Mouse (Mus musculus) cerebellum, adult 9-10 months (tissue): ENCODE data around the gene Cenpb.

Experiments
- DNase-seq: peaks from one replicate; pipeline ENCODE4 v3.0.0; 2022

Cenpb gene

DNA sequence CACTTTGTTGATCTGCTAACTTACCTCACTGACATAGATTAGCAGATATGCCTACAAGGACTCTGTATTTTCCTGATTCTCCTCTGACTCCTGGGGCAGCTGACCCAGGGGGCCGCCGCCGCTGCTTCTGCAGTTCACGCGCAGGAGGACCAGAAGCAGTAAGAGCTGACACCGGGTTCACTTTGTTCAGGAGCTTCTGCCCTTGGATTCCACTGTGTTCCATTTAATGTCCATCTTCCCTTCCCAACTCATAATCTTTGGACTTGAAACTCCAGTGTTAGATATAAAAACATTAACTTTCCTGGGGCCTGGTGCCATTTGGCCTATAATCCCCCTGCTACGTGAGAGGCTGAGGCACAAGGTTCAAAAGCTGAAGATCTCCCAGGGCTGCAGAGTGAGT lies 15.9 kb downstream of the Cenpb start:
- no peak for DNase-seq

DNA sequence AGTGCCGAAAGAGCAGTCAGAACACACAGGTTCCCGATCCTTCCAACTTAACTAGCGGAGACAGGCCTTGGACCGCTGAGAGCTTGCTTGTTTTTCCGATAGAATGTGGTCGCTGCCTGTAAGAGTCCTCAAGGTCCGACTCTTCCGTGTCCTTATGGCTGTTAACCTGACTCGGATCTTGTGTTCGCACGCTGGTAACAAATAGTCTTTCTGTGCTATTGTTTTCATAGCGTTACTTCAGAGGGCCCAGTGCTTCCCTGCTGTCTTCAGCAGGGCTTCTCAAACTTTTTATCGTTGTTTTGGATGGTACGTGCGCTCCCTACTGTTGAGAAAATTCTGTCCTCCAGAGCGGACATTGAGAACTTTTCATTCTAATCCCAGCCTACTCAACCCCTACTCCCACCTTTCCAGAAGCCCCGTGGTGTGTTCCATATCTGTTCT lies 19.2 kb downstream of the Cenpb start:
- no peak for DNase-seq

DNA sequence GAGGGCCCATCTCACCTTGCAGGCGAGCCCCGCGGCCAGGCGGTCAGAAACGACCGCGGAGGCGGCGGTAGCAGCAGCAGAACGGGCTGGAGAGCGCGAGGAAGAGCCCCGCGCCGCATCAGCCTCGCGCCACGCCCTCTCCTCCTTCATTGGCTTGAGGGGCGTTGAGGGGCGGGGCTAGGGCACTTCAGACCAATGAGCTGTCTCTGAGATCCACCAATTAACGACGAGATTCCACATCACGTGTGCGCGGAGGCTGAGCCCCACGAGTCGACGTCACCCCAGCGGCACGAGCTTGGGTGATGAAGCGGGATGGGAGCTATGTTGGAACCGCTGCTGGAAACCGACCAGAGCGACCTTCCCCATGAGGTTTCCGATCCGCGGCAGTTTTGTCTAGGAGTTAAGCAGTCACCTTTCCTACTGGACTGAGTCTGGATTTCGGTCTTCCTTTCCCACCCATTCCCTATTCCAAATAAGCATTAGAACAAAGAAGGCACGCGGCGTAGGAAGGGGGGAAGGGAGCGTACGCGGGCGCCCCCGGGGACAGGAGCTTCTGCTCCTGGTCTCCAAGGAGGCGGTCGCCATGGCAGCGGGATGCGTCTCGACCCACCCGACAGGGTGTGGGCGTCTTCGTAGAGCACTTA lies 19.8 kb downstream of the Cenpb start, which contains the start of gene 1700037H04Rik:
Gene 1700037H04Rik, minus strand, starts transcription at position 144 of the 644 bp plus-strand sequence.
- peak; percentile 97 for DNase-seq

DNA sequence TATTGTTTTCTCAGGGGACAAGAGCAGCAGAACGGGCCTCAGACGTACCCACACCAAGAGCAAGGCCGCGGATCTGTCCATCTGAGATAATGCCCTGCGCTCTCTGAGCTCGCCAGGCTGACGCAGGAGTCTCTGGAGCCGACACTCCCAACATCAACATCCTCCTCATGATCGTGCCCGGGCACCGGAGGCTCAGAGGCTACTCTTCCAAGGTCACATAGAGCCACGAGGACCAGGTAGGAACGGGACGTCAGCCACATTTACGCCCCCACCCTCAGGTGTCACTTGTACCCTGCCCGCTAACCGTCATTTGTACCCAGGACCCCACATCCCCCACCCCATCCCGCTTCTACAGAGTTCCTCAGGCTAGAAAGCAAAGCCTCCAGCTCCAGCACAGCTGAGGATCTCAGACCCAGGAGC lies 20.4 kb downstream of the Cenpb start:
- no peak for DNase-seq

DNA sequence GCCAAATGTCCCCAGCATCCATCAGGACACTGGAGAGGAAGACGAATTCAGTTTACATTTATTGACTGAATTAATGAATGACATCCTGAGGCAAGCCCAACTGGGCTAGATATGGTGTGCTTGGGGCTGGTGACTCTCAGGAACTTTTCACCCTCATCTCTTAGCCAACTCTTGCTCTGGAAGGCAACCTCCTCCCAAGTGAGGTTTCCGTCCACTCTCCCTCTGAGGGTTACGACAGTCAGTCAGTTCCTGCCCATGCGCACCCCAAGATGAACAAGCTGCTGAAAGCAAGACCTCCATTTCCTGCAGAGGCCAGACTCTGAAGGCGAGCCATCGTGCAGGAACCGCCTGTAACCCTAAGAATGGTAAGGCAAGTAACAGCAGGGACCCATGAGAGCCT lies 22.9 kb downstream of the Cenpb start:
- no peak for DNase-seq

DNA sequence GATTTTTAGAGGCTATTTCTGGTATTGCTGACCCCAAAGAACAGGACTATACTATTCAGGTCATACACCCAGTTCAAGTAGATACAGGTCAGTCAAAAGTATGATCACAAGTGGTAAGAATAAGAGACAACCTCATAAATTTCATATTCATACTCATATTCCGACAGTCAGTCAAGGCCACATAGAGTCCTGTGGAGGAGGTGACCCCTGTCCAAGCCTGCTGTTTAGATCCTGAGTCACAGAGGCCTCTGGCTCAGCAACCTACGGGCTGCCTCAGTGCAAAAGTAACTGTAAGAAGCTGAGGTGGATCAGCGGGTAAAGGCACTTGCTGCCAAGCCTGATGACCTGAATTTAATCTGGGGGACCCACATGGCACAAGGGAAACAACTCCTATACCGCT lies 25.8 kb downstream of the Cenpb start:
- DNase-seq = no peak

DNA sequence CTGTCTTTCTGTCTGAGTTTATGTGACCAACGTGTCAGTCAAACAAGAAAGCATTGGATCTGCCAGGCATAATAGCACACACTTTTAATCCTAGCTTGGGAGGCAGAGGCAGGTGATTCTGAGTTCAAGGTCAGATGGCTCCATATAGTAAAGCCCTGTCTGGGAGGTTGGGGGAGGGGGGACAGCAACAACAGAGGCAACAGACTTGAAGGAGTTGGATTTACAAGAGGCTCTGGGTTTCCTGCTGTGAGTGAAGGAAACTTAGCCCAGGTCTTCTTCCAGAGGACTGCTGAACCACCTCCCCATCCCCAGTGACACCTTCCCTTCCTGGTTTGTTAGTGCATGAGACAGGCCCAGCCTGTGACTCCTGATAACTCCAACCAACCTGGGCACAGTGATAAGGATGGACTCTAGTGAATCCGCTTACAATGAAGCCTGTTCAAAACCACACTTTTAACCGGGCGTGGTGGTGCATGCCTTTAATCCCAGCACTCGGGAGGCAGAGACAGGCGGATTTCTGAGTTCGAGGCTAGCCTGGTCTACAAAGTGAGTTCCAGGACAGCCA lies 27.6 kb downstream of the Cenpb start:
- no peak for DNase-seq

DNA sequence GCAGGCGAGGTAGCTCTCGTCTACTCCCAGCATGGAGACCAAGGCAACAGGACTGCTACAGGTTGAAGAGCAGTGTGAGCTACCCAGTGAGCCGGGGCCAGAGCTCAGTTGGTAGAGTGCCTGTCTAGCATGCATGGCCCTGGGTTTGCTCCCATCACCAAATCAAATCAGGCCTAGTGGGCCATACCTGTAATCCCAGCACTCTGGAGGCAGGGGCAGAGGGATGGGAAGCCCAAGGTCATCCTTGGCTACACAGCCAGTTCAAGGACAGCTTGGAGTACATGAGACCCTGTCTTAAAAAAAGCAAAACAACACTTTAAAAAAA lies 30.7 kb downstream of the Cenpb start:
- no peak for DNase-seq

DNA sequence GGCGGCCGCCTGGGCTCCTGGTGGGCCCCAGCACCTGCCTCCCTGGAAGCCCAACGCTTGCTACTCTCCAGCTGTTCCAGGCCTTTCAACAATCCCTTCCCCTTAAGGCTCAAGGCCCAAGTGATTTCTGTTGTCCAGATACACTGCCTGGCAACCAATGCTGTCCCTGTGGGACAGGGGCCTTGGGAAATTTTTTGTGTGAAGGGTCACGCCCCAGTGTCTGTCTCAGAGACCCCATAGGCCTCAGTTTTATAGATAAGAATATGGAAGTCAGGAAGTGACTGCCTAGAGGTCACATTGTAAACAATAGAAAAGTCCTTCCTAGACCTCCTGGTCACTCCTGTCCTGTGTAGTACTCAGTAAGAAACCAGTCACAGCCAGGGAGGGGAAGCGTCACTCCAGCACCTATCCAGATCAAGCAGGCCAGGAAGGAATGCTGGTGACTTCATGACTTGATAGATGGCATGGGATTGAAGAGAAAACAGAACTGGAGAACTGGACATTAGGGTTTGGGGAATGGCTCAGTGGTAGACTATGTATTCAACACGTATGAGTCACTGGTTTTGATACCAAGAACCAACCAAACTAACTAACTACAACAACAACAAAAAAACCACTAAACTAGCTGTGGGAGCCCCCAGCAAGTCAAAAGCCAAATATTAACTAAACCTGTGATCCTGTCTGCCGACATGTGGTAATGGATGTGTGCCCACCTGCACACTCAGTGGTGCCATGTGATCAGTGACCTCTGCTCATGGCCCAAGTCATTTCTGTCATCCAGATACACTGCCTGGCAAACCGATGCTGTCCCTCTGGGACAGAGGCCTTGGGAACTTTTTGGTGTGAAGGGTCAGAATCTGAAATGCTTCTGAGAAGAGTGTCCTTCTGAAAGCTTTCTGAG lies 31.3 kb downstream of the Cenpb start:
- no peak for DNase-seq

DNA sequence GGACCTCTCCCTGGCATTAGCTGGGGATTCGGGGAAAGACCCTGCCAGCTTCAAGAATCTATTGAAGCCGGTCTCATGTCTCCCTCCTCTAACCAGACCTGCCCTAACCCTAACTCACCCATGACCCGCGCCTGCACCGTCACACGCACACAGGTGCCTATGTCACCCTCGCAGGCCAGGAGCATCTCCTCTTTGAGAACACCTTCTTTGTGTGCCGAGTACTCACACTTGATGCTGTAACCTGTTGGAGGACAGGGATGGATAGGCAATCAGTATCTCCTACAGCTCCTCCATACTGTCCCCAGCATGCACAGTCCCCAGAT lies 32.9 kb downstream of the Cenpb start:
- DNase-seq = no peak

DNA sequence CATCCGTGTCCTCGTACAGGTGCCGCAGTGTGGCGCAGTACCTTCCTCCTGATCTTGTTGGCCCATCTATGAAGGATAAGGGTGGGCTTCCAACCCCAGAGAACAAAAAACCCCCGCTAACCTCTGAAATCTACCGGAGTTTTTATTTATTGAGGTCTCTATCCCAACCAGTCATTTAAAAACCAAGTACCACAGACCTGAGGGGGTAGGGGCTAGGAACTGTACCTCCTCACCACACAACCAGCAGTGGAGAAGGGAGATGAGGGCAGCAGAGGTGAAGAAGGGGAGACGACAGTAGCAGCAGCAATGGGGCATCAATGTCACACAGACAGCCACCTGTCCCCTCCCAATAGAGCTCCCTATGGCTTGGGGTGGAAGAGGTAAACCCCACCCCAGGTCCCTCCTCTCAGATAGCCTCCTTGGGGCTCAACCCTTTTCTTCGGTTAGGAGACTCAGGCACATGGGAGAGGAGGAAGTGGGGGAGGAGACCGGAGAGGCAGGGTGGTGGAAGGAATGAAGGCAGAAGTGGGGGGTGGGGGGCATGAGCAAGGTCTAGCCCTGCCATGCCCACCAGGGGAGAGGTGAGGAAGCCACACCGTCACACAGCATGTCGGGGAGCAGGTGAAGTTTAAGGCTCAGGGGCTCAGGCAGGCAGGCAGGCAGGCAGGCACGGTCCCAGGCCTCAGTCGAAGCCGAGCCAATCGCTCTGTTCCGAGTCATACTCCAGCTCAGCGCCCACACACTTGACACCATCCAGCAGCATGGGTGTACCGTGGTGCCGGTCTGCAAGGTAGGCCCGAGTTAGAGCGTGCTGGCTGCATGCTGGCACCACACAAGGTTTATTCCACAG lies 33.4 kb downstream of the Cenpb start:
- DNase-seq = no peak

DNA sequence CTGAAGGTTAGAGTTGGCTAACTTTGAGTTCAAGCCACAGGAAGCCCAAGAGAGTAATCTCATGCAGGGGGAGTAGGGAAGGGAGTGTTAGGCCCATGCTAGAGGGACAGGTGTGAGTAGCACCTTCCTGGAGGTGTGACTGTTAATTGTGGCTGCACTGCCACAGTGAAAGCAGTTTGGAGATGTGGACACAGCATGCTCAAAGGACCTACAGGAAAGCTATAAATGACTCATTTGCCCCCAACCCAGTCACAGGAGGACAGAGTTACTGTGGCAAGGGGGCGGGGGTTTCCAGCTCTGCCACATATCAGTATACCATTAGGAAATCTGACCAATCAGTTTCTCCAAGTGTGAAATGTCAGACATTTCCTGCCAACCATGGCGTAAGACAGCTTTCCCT lies 34.3 kb downstream of the Cenpb start:
- DNase-seq = no peak

DNA sequence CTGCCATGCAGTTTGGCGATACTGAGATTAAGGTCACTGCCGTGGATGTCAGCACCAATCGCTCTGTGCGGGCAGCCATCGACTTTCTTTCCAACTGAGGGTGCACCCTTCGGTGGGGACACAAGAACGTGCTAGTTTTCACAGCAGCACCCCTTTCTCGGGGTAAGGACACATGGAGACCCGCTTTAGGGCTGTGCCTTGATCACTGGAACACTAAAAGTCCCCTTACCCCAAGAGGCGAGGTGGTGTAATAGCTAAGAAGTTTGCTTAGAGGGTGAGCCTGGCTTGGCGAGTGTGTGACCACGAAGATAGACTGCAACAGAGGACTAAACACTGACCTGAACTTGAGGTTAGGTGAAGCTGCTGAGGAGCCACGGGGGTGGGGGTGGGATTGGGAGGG lies 34.7 kb downstream of the Cenpb start:
- DNase-seq = no peak

DNA sequence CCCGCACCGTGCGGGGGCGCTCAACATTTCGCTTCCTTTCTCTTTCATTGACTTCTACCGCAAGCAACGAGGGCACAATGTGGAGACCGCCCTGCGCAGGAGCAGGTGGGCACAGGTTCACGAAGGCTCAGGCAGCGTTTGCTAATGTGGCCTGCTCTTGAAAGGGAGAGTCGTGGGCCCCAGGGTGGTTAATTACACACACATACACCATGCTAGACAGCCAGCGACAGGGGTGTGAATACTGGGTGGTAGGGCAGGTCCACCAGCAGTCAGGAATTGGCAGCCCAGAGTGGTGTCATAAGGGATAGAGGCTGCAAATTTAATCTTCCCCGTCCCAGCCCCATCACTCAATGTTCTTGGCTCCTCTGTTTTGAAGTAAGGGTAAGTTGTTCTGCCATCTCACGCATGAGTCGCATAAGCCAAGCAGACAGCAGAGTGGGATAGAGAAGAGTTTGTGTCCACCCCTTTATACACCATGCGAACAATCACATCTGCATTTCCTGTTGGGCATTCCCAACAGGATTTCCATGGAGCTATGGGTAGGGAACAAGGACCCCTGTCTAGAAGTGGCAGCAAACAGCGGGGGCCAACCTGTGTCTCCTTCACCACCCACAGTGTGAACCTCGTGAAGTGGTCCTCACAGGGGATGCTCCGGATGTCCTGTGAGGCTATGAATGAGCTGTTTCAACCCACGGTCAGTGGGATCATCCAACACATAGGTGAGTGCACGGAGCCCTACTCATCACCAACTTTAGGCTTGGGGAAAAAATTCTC lies 36.7 kb downstream of the Cenpb start:
- DNase-seq = no peak

DNA sequence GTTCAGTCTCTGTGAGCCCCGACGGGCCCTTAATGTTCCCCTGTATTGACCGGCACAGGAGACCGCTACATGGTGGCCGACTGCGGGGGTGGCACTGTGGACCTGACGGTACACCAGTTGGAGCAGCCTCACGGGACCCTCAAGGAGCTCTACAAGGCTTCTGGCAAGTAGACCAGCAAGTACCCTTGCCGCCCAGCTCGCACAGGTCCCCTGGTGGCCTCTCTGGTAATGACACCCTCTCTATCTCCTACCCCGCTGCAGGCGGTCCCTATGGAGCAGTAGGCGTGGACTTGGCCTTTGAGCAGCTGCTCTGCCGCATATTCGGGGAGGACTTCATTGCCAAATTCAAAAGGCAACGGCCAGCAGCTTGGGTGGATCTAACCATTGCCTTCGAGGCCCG lies 37.3 kb downstream of the Cenpb start:
- DNase-seq = no peak

DNA sequence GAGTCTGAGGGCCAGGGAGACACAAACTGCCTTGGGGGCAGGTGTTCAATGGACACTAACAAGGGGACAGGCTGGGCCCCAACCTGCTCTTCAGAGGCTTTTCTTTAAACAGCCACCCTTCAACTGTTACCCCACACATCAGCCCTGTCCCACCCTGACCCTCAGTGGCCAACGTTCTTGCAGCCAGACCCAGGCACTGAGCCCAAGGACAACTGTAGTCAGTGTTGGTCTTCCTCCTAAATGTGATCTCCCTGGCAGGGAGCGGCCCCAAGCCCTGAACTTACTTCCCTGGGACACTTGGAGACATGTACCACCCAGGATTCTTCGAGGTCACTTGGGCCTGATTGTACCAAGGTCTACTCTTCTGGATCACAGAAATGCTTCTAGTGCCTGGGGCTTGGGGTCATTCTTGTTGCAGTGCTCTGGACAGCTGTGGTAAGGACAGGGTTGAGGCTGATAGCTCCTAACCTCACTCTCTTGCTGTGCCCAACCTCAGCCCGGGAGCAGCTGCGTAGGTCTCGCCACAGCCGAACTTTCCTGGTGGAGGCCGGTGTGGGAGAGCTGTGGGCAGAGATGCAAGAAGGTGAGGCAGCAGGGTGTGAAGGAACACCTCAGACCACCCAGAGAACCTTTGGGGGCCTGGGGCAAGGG lies 38.4 kb downstream of the Cenpb start:
- no peak for DNase-seq

DNA sequence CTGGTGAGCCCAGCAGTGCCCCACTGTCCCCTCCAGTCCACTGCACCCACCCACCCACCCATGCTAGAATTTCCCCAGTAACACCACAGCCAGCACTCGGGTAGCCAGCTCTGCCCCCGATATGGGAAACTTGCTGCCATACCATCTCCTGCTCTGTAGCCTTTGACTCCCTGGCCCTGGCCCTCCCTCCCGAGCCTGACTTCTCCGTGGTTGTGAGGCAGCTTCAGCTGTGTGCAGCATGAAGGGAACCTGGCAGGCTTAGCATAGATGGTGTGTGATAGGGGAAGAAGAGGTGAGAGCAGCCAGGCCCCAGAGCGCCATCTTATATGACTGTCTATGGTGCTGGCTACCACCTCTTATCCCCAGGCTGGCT lies 39.3 kb downstream of the Cenpb start:
- no peak for DNase-seq

DNA sequence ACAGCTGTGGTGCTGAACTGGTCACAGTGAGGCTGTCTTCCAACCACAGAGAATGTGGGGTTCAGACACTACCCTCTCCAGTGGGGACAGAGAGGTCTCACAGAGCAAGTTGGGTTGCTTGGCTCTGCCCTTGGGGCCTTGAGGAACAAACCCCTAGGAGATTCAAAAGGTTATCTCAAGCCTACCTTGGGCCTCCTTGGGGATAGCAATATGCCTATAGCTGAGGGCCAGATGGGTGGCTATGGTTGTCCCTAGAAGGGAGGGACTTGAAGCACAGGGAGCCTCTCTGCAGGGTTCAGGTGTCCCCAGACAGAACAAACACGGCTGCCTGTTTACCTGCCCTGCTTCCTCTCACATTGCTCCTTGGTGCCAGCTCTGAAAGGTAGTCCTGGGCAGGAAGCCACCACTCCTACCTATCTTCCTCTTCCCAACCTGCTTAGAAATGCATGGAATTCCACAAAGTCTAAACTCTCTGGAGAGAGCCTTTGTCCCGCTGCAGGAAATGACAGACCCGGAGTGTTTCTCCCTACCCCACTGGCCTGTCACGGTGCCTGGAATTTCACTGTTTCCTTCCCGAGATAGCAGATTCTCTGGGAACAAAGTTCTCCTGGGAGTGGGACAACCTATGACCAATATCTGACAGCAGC lies 39.9 kb downstream of the Cenpb start:
- no peak for DNase-seq

DNA sequence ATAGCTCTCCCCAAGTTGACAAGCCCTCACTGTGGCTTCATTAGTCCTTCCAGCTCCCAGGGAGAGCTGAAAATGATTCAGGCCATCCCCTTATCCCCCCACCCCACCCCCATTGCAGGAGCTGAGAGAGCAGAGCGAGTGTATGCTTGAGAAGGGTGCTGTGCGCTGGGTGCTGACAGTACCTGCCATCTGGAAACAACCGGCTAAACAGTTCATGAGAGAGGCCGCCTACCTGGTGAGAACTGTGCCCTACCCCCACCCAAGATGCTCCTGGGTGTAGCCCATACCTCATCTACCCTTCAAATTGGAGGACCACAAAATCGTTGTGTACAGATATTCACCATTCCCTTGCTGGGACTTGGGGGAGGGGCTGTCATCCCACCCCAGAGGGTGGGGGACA lies 40.6 kb downstream of the Cenpb start:
- DNase-seq = no peak

DNA sequence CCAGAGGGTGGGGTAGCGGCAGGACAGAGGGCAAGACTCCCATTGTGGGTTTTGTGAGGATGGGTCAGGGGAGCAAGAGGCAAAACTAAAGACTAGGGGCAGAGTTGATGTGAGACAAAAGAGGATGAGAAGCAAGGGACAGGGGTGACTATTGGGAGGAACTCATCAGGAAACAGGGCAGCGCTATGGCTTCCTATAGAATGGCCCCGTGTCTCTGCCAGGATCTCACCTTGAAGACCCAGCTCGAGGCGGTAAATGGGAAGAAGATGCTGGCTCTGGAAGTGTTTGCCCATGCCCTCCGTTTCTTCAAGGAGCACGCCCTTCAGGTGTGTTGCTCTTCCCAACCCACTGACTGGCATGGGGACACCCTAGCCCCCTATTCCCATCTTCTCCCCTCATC lies 41.1 kb downstream of the Cenpb start:
- DNase-seq = no peak

DNA sequence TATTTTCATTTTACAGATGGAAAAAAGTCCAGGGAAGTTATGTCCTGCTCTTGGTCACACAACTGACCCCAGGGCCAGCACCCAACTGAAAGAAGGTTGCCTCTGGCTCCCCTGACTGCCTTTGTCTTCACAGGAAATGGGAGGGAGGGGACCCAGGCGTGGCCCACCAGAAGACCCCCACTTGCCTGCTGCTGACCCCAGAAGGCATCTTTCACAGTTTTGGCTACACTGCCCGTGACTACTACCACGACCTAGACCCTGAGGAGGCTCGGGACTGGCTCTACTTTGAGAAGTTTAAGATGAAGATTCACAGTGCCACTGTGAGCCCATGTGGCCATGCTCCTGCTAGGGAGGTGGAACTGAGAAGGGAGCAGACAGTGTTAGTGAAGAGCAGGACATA lies 41.6 kb downstream of the Cenpb start:
- DNase-seq = no peak
